Mouse (Mus musculus): ENCODE data around the gene Hoxa10. TPM values are rescaled to one million over a fixed set of nuclear protein-coding genes. Genes with fewer than 3 reads are reported as not detected.

Hoxa10 gene
- polyA plus RNA-seq, 1 experiment from 2014 or later, result 3.6 TPM

GRCm38 (mm10) chr6:52214271-52214670 is 26.4 kb downstream of the Hoxa10 start:
- WGBS, result 13% methylated on average over 5 of the region's 5 CpGs
- Histone ChIP-seq H3K36me3 (no peaks in the 10 kb centered on the region), H3K4me1 (peaks cover 31% of the 10 kb centered on the region), H3K4me3 (no peak overlapping the region), H3K27me3 (ENCODE audit: insufficient read depth, poor library complexity, severe bottlenecking) (peaks cover 100% of the 10 kb centered on the region), H3K27ac (no peak overlapping the region), H3K9me3 (no peaks in the 10 kb centered on the region)
- no peak for DNase-seq (ENCODE audit: low spot score)

GRCm38 (mm10) chr6:52213119-52213986 is 27.3 kb downstream of the Hoxa10 start, which contains the start of the genes Hoxa3 and Gm28308:
Gene Hoxa3, minus strand, starts transcription at chr6:52213336.
Gene Gm28308, minus strand, starts transcription at chr6:52213339.
- H3K4me3 ChIP-seq, result peak within 1 kb of the TSS; percentile 45
- H3K36me3 ChIP-seq, result no peaks in the 10 kb centered on the region
- peaks cover 37% of the 10 kb centered on the region for H3K4me1 ChIP-seq
- WGBS, result 2% methylated on average over 38 of the region's 38 CpGs
- H3K27me3 ChIP-seq (ENCODE audit: insufficient read depth, poor library complexity, severe bottlenecking), result peaks cover 100% of the 10 kb centered on the region
- no peaks in the 10 kb centered on the region for H3K9me3 ChIP-seq
- H3K27ac ChIP-seq, result no peak within 1 kb of the TSS
- DNase-seq (ENCODE audit: low spot score), result peak; percentile 77

- Histone ChIP-seq H3K9me3 (no peaks in the 10 kb centered on the region), H3K4me1 (peaks cover 40% of the 10 kb centered on the region), H3K27ac (no peak overlapping the region), H3K36me3 (no peaks in the 10 kb centered on the region), H3K27me3 (ENCODE audit: insufficient read depth, poor library complexity, severe bottlenecking) (peaks cover 100% of the 10 kb centered on the region), H3K4me3 (peak overlapping the region; percentile 45)
- WGBS, result under 1% methylated on average over 22 of the region's 22 CpGs
- peak; percentile 77 for DNase-seq (ENCODE audit: low spot score)
Measured at GRCm38 (mm10) chr6:52212556-52213118, 28.0 kb downstream of the Hoxa10 start.

DNA sequence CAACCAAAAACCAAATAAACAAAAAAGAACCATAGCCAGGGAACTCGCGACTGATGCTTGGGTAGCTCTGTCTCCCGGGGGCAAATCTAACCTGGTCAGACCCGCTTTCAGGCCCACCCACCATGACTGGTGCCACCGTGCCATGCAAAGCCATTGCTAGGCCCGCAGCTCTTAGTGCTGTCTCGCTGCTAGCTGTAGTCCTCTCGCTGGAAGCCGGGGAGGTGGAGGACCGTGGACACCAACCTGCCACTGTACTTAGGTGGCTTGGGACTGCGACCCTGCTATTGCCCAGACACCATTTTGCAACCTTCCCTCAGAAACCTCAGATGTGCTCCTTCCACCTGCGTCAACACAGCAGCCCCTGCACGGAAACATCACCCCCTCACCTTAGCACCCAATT is 28.7 kb downstream of the Hoxa10 start:
- H3K36me3 ChIP-seq, result no peaks in the 10 kb centered on the region
- H3K27me3 ChIP-seq (ENCODE audit: insufficient read depth, poor library complexity, severe bottlenecking), result peaks cover 100% of the 10 kb centered on the region
- no peak overlapping the region for H3K27ac ChIP-seq
- no peaks in the 10 kb centered on the region for H3K9me3 ChIP-seq
- WGBS, result 3% methylated on average over 13 of the region's 13 CpGs
- peak; percentile 75 for DNase-seq (ENCODE audit: low spot score)
- peak overlapping the region; percentile 31; the same call in 1 of the 2 replicates for H3K4me3 ChIP-seq
- peaks cover 34% of the 10 kb centered on the region for H3K4me1 ChIP-seq

DNA sequence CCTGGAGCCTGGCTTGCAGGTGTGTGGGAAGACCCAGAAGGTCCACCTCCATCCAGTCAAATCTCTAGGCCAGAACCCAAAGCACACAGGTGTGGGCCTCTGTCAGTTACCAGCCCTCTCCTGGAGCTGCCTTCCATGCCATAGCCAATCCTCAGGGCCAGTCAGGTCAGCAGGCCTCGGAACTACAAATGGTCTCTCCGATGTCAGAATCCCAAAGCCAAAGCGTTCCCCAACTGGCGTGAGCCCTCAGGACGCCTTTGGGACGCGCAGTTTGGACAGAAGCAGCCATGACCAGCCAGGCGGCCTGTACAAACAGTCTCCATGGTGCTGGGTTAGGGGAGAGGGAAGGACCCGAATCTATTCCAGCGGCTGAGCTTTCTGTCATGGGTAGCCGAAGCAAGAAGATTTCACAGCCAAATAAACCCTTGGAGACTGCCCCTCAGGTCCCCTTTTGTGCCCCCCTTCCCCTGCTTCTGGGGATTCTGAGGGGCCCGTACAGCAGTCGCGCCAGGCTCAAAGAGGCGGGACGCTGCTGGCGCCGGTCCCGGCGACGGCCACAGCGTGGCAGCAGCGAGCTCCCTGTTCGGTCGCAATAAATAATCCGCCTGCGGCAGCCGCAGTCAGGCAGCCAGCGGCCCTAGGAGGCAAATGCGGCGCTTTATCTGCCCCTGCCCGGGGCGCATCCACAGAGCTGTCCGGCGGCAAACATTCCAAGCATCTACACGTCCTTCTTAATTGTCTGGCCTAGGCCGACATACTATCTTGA is 29.3 kb downstream of the Hoxa10 start:
- 1% methylated on average over 37 of the region's 37 CpGs for WGBS
- peaks cover 30% of the 10 kb centered on the region for H3K4me1 ChIP-seq
- no peak overlapping the region for H3K27ac ChIP-seq

DNA sequence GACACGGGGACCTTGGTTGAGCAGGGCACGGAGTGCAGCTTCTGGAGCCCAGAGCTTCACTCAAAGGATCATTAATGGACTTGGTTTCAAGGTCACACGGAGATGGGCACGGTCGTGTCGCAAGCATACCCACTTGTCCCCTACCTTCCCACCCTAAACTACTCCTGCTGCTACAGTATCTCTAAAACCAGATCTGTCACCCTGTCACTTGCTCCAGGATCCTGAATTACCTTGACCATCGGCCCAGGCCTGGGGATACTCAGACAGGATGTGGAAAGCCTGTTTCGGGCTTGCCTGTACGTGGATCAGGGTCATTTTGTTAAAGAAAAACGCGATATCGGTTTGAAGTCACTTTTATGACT is 31.0 kb downstream of the Hoxa10 start:
- H3K4me1 ChIP-seq, result peaks cover 33% of the 10 kb centered on the region
- WGBS, result 7% methylated on average over 12 of the region's 12 CpGs
- no peaks in the 10 kb centered on the region for H3K36me3 ChIP-seq
- DNase-seq (ENCODE audit: low spot score), result no peak
- H3K4me3 ChIP-seq, result no peak overlapping the region
- H3K9me3 ChIP-seq, result no peaks in the 10 kb centered on the region
- no peak overlapping the region for H3K27ac ChIP-seq
- H3K27me3 ChIP-seq (ENCODE audit: insufficient read depth, poor library complexity, severe bottlenecking), result peaks cover 100% of the 10 kb centered on the region

More for the DNA sequence above, 29.3 kb downstream of the Hoxa10 start:
- Histone ChIP-seq H3K36me3 (no peaks in the 10 kb centered on the region), H3K27me3 (ENCODE audit: insufficient read depth, poor library complexity, severe bottlenecking) (peaks cover 100% of the 10 kb centered on the region), H3K4me3 (peak overlapping the region; percentile 31; the same call in 1 of the 2 replicates), H3K9me3 (no peaks in the 10 kb centered on the region)
- DNase-seq (ENCODE audit: low spot score), result peak; percentile 78

- no peaks in the 10 kb centered on the region for H3K36me3 ChIP-seq
- H3K4me1 ChIP-seq, result peaks cover 39% of the 10 kb centered on the region
- 4% methylated on average over 18 of the region's 18 CpGs for WGBS
- H3K27ac ChIP-seq, result no peak overlapping the region
- peaks cover 100% of the 10 kb centered on the region for H3K27me3 ChIP-seq (ENCODE audit: insufficient read depth, poor library complexity, severe bottlenecking)
- peak overlapping the region; percentile 39 for H3K4me3 ChIP-seq
- DNase-seq (ENCODE audit: low spot score), result peak; percentile 71
- no peaks in the 10 kb centered on the region for H3K9me3 ChIP-seq
Measured at GRCm38 (mm10) chr6:52208868-52209684, 31.6 kb downstream of the Hoxa10 start.

DNA sequence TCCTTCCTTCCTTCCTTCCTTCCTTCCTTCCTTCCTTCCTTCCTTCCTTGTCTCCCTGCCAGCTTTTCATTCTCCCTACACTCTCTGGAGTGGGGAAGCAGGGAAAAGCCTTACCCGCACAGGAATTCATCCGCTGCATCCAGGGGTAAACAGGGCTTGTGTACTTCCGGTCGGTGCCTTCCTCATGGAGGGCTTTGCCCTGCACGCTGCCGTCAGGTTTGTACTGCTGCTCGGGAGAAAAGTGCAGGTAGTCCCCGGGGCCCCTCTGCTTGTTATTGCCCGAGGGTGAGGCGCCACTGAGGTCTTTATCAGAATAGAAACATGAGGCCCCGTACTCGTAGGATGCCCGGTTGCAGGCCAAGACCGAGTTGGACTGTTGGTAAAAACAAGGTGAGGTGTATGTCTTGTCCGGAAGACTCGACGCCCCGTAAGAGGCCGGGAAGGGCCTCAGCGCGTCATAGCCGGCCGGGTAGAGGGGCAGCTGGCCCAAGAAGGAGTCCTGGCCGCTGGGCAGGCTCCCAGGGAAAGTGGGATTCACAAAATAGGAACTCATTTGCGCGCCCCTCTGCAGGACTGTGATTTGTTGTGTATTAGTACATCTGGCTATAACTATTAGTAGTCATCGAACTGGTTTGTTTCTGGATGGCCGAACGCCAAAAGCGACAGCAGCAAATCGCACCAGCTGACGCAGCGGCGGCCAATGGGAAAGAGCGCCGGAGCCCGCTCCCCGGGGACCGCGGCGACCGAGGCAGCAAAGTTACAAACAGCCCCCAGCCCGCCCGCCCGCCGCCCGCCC is 32.4 kb downstream of the Hoxa10 start, which contains the start of gene Hoxa6:
Gene Hoxa6 (minus strand): TSS at position 651 of the 796 bp plus-strand sequence.
- Histone ChIP-seq H3K4me1 (peaks cover 47% of the 10 kb centered on the region), H3K27ac (no peak within 1 kb of the TSS), H3K4me3 (peak within 1 kb of the TSS; percentile 39), H3K9me3 (no peaks in the 10 kb centered on the region), H3K27me3 (ENCODE audit: insufficient read depth, poor library complexity, severe bottlenecking) (peaks cover 100% of the 10 kb centered on the region), H3K36me3 (no peaks in the 10 kb centered on the region)
- 1% methylated on average over 47 of the region's 47 CpGs for WGBS
- DNase-seq (ENCODE audit: low spot score), result peak; percentile 75

DNA sequence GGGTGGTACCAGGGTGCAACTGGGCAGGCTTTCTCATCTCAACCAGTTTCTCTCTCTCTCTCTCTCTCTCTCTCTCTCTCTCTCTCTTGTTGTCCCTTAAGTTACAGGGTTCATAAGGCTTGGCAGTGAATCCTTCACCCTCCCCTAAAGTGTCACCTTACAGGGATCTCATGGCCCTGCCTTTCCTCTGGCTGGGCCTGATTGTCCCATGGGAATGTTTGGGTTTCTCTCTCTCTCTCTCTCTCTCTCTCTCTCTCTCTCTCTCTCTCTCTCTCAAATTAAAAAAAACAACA is 33.0 kb downstream of the Hoxa10 start:
- Histone ChIP-seq H3K4me1 (peaks cover 44% of the 10 kb centered on the region), H3K9me3 (no peaks in the 10 kb centered on the region), H3K36me3 (no peaks in the 10 kb centered on the region), H3K4me3 (no peak overlapping the region), H3K27me3 (ENCODE audit: insufficient read depth, poor library complexity, severe bottlenecking) (peaks cover 100% of the 10 kb centered on the region), H3K27ac (no peak overlapping the region)
- DNase-seq (ENCODE audit: low spot score), result no peak

- H3K36me3 ChIP-seq, result no peaks in the 10 kb centered on the region
Measured at GRCm38 (mm10) chr6:52206882-52207683, 33.6 kb downstream of the Hoxa10 start.

More at GRCm38 (mm10) chr6:52206882-52207683, 33.6 kb downstream of the Hoxa10 start:
- WGBS, result 4% methylated on average over 4 of the region's 4 CpGs
- peaks cover 42% of the 10 kb centered on the region for H3K4me1 ChIP-seq
- DNase-seq (ENCODE audit: low spot score), result no peak
- no peak overlapping the region for H3K27ac ChIP-seq
- peaks cover 100% of the 10 kb centered on the region for H3K27me3 ChIP-seq (ENCODE audit: insufficient read depth, poor library complexity, severe bottlenecking)
- H3K9me3 ChIP-seq, result no peaks in the 10 kb centered on the region
- no peak overlapping the region for H3K4me3 ChIP-seq

All from heart, embryonic 10.5 days (tissue).